Mouse (Mus musculus): ENCODE results near the gene Gm9964.
"Not testable (repeated sequence)": the region's sequence is repeated elsewhere in the genome, so short reads cannot be mapped to it uniquely, and the experiment has no call there.

The Gm9964 gene

DNA sequence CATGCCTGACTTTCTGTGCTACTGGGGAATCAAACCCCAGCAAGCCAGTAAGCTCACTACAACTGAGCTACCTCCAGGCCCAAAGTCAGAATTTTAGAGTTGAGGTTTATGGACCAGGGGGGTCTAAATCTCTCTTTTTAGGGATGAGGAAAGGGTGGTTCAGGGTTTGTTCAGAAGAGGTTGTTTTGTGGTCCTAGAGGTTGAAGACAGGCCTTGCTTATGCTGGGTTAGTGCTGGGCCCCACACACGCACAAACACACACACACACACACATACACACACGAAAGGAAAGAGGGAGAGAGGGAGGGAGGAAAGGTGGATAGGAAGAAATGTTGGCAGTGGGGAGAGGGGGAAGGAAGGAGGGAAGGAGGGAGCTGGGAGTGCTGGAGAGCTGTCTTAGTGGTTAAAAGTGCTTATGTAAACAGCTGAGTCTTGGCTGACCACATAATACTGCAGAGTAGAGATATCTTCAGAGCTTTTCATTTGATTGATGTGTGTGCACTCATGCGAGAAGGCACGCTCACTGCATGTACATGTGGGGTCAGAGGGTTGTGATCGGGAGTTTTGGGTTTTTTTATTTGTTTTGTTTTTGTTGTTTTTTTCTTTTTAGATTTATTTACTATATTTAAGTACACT, at the start of gene Gm9964:
TSS of gene Gm9964 (minus strand) at position 51 of the 636 bp plus-strand sequence.
- DNase-seq (ENCODE audit: low spot score) = no peak

DNA sequence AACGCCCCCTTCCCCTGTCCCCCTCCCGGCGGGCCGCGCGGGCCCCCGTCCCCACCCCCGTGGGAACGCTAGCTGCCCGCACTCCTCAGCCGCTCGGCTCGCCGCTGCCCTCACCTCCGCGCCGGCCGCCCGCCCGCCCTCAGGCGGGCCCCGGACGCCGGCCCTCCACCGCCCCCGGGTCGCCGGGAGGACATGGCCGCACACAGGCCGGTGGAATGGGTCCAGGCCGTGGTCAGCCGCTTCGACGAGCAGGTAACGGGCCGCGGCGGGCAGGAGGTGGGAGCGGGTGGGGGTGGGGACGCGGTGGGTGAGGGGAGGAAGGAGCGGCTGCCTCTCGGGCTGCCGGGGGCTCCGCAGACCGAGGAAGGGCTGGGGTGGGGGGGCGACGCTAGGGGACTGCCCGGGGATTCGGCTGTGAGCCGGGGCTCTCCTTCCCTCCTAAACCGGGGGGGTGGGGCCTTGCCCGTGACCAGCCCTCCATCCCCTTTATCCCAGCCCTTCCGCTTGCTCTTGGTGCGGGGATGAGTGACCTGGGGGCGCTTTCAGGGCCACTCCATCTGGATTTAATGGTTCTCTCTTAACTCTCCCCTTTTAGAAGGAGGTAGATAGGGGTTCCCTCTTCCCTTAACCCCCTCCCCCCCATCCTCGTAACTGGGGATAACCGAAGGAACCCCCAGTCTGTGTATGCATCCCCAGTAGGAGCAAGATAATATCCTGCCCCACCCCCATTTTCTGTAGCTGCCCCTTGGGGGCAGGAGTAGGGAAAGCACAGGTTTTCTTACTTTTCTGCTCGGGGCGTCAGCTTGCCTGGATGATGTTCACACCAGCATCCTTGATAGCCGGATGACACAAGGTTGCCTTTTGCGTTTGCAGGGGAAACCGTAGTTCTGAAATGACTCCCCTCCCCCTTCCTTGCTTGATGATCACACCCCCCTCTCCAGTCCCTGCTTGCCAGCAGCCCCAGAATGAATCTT, 43.4 kb upstream of the Gm9964 start:
- peak; percentile 74 for DNase-seq (ENCODE audit: low spot score)

DNA sequence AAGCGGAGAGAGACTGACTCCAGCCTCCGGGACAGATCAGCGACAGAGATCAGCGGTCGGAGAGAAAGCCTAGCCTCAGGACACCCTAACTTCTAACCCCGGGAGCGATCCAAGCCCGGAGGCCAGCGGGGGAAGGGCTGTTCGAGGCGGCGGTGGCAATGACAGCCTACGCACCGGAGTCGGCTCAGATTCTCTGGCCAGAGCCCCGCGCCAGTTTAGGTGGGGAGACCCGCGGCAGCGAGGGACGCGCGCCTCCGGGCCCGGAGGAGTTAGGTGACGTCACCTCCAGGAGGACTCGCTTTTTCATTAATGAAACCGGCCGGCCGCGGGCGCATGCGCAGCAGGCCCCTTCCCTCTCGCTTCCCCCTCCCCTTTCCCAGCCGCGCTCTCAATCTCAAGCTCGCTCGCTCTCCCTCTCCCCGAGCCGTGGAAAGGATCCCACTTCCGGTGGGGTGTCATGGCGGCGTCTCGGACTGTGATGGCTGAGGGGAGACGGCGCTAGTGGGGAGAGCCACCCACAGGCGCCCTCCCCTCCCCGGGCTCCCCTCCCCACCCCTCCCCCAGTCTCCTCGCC, 42.6 kb upstream of the Gm9964 start, which contains the start of gene Nf1:
TSS of gene Nf1 (plus strand) at position 460 of the 574 bp plus-strand sequence.
- peak; percentile 97 for DNase-seq (ENCODE audit: low spot score)

DNA sequence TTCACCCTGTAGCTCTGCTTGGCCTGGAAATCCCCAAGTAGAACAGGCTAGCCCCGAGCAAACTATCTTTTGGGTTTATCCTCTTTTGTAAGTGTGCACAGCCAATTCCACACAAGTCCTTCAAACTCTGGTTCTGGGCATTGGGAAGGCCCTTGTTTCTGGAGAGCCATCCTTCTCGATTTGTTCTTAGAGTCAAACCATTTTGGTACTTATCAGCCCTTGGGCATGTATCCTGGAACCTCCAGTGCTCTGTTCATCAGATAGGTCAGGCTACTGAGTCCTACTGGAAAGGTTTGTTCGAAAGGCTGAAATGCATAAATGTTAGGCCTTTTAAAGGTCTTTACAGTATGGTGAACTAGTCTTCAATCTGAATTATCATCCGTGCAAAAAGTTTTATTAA, 41.9 kb upstream of the Gm9964 start:
- no peak for DNase-seq (ENCODE audit: low spot score)

DNA sequence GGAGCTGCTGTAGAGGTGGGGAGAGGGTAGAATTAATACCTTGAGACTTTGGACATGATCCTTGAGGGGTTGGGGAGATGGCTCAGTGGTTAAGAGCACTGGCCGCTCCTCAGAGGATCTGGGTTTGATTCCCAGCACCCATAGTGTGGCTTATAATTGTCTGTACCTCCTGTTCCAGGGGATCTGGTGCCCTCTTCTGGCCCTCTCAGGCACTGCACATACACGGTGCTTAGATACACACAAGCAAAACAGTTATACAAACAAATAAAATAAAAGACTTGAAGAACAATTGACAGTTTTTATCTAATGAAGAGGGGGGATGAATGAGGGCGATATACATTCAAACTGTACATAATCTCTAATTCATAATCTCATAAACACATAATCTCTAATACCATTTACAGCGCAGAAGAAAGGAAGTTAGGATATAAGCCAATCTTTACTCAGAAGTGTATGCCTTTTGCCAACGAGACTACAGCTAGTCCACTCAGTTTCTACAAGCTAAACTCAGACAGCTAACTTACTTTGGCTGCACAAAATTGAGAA, 40.1 kb upstream of the Gm9964 start:
- peak; percentile 55 for DNase-seq (ENCODE audit: low spot score)

DNA sequence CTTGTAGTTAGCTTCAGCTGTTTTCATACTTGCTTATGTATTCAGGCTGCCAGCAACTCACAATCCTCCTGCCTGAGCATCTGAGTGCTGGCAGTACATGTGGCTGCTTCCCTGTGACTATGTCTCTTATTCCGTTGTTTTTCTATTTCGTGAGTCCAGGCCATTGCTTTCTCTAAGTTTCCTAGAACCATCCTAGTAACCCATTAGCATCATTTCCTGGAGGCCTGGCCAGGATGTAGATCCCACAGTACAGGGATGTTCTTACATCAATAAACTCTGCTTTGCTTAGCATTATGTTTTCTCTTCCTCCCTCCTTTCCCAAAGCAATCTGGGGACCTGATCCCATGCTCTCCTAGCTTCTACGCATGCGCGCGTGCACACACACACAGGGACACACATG, 38.4 kb upstream of the Gm9964 start:
- DNase-seq (ENCODE audit: low spot score) = no peak

DNA sequence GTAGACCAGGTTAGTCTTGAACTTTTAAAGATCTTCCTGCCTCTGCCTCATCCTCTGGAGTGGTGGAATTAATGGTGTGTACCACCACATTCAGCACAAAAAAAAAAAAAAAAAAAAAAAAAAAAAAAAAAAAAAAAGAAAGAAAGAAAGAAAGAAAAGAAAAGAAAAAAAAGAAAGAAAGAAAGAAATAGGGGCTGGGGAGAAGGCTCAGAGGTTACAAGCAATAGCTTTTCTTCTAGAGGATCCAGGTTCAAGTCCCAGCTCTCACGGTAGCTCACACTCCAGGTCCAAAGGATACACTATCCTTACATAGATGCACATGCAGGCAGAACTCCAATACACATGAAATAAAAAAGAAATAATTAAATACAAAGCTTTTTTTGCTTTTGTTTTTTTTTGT, 32.9 kb upstream of the Gm9964 start:
- no peak for DNase-seq (ENCODE audit: low spot score)

DNA sequence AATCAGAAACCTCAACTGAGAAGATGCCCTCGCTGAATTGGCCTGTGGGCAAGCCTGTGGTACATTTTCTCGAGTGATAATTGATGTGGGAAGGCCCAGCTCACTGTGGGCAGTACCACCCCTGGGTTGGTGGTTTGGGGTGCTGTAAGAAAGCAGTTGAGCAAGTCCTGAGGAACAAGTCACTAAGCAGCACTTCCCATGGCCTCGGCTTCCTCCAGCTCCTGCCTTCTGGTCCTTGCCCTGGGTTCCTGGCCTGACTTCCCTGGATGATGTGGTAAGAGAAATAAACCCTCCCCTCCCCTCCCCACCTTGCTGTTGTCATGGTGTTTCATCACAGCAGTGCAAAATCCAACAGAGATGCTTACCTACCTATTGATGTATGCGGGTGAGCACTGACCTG, 31.4 kb upstream of the Gm9964 start:
- no peak for DNase-seq (ENCODE audit: low spot score)

DNA sequence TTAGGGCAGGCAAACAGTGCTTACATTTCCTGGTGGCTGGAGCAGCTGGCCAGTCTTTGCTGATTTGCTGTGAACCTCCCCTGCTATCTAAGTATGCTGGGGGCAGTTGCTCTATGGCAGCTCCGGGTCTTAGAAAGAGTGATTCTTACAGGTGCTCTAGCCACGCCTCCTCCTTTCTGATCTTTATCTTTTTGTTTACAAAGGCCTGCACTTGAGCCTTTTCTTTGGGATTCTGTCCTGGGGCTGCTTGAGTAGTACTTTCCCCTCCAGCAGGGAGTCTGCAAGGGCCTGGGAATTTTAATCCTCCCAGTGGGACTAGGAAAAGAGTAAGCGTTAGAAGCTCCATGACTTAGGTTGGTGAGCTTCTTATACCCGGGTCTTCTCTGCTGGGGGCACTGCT, 30.4 kb upstream of the Gm9964 start:
- no peak for DNase-seq (ENCODE audit: low spot score)

DNA sequence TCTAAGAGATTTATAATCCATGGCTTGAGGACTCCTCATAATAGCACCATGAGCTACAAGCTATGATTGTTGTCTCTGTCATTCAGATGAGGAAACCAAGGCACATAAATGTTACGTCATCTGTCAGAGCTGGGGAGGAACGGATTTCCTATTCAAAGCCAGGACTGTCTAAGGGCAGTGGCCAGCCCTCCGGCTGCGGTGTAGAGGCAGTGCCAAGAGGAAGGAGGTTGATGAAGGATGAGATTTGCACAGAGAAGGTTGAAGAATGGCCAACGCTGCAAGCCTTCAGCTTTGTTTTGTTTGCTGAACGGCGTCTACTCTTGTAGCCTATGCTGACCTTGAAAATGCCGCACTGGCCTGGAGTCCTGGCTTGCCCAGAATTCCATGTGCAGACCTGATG, 29.0 kb upstream of the Gm9964 start:
- no peak for DNase-seq (ENCODE audit: low spot score)

DNA sequence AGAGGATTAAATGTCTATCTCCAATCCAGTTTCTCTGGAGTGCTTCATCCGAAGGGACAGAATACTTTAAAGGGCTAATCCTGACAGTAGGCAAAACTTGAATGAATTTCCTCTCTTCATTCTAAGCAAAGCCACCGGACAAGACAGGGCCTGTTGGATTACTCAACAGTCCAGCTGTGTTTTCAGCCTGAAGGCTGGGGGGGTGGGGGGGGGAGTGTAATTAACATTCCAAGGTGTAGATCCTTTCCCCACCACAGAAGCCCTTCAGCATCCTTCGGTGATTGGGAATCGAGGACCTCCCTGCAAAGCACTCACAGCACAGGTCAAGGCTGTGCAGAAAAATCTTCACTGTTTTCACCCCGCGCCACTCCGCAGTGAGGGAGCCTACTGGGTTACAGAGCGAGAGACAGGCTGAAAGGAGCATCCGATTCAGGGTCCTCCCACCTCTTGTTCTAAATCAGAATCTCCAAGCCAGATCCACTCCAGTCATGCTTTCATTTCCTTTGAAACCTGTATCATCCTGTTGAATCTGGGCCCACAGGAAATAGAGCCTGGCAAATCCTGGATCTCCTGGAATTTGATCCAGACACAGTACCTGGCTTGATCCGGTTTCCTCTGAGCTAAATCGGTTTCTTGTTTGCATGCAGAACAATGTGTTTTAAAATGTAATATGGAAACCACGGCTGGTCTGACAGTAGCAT, 27.4 kb upstream of the Gm9964 start:
- no peak for DNase-seq (ENCODE audit: low spot score)

DNA sequence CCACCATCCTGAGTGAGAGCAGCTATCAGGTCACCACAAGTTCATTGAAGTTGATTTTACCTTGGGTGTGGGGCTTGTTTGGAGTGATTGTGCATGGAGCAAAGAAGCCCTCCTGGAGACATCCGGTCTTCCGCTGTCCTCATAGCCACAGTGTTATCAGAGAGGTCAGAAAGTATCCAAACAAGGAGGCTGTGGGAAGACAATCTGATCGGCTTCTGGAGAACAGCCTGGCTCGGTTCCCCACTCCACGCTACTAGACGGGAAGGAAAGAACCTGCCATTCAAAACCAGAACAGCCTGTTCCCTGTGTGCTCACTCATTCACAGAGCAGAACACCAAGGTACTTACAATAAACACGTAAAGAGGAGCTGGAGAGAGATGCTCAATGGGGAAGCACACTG, 23.1 kb upstream of the Gm9964 start:
- no peak for DNase-seq (ENCODE audit: low spot score)

DNA sequence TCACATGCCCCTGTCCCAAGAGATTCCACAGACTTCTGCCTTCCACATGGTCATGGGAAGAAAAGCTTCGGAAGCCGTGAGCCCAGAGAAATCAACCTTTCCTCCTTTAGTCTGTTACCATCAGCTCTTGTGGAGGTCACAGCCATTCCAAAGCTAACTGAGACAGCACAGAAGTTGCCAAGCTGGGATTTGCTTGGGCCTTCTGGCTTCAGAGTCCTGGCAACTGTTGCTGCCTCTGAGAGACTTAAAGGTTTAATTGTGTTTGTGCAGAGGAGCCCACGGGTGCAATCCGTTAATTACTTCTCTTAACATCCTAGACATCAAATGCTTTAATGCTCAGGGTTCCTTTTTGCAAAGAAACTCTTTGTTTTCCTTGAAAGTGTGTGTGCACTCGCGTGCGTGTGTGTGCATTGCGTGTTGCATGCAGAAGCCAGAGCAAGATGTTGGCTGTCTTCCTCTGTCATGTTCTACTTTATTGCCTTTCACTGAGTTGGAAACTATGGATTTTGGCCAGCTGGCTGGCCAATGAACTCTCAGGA, 20.2 kb upstream of the Gm9964 start:
- no peak for DNase-seq (ENCODE audit: low spot score)

DNA sequence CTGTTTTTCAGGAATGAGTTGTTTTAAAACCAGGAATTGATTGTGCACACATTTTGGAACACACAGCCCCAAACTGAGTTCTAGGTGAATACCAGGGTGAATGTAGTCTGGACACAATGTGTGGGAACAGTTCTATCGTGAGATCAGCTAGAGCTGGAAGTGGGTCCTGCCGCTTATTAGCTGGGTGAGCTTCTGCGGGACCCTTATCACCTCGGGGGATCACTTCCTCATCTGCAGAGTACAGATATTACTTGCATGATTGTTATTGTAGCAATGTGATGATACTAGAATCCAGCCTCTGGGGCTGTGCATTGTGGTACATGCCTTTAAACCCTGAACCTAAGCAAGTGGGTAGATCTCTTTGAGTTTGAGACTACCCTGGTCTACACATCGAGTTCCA, 13.8 kb upstream of the Gm9964 start:
- no peak for DNase-seq (ENCODE audit: low spot score)

DNA sequence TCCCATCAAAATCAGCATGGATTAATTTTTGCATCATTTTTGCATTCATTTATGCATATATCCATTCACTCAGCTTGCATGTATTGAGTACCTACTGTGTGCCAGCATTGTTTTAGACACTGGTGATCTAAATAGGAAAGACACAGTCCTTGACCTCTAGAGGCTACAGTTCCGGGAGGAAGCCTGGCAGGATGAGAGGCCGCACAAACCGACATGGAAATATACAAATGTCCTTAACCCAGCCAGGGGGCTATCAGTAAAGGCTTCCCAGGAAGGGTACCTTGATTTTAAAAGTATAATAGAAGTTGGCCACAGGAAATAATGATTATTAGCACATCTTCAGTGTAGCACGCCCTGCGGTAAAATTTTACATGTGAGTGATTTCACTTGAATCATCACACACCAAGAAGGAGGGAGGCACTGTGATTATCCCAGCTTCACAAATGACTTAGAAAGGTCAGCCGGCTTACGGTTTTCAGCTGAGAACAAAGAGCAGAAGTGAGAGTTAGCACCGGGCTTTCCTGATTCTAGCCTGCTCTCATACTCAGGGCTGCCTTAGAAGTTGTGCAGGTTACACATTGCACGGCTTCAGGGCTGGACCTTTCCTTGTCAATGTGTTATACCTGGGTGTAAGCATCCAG, 11.0 kb upstream of the Gm9964 start:
- DNase-seq (ENCODE audit: low spot score) = no peak

DNA sequence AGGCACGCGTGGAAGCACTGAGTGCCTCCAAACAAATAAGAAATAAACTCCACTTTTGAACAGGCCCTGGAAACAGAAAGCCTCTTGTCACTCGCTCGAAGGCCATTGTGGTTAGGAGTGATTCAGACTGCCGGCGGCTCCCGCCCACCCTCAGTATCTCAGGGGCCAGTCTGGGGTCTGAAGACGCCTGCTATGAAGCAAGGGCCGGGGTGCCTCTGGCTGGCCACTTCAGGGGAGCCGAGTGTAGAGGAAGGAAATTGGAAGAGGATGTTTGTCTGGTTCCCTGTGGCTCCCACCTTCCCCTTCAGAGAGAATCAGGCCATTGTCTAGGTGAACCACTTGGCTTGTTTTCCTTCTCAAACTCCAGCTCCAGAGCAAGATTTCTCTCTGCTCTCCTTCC, 10.3 kb upstream of the Gm9964 start:
- DNase-seq (ENCODE audit: low spot score) = peak; percentile 51

DNA sequence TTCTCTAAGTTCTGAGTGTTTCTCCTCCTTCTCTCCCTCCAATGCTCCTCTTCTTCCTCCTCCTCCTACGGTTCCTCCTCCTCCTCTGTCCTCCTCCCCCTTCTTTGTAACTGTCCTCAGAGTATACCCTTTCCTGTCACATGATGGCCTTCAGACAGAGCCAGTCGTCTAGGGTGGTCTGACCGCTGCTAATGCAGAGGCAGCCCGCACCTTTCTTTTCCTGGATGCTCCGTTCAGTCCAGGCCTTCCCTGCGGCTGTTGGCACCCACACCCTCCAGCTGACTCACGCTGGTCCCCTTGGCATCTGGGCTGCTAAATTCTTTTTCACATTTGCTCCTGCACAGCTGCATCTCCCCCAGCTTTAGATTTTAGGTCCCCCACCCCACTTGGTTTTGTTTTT, 9.8 kb upstream of the Gm9964 start:
- DNase-seq (ENCODE audit: low spot score) = no peak

DNA sequence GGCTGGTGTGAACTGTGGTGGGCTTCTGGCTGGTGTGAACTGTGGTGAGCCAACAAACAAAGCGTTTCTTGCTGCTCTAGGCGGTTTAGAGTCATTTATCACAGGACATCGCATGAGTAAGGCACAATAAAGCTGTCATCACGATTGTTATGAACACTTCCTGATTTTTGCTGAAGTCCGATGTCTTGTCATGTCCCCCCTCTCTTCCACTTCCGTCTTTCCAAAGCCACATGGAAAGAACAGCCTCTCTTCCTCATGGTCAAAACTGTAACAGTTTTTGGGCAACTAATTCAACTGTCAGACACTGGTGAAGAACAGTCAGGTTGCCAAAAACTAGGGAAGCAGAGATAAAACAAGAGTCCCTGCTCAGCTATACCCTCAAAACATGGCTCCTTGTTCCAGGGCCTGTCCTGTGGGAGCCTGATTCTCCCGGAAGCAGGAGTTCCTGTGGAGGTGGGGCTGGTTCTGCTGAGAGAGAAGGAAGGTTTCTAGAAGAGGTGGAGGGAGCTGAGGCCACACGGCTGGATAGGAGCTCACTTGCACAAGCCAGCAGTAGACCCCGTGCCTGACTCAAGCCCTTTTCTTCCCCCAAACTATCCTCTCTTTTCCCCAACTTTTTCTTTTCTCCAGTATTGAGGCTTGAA, 9.1 kb upstream of the Gm9964 start:
- no peak for DNase-seq (ENCODE audit: low spot score)

DNA sequence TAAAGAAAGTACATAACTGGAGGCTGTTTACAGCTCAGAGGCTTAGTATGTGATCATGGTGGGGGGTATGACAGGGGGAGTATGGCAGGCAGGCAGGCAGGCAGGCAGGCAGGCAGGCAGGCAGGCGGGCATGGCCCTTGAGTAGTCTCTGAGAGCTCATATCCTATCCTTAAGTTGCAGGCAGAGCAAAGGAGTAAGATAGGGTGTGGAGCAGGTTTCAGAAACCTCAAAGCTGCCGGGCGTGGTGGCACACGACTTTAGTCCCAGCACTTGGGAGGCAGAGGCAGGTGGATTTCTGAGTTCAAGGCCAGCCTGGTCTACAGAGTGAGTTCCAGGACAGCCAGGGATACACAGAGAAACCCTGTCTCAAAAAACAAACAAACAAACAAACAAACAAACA, 7.5 kb upstream of the Gm9964 start:
- not testable (repeated sequence) for DNase-seq (ENCODE audit: low spot score)

DNA sequence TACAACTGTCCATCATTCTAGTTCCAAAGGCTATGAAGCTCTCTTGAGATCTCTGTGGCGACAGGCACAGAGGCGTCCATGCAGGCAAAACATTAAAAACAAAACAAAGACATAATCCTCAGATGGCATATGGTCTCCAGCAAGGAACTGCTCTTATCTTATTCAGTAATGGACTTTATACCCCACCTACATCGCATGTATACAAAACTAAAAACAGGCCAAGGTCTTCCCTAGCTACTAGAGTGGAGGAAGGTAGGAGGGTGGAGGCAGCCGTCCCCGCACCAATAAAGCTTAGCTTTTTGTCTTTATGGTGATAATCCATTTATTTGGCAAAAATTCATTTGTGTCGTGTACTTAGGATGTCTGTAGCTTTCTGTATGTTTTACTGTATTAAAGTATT, 6.4 kb upstream of the Gm9964 start:
- no peak for DNase-seq (ENCODE audit: low spot score)
